Mouse (Mus musculus): ENCODE measurements around the gene S1pr4.

- no peak for TF ChIP-seq POLR2A (IDR thresholded peaks at IDR 0.05; ENCODE audit: control insufficient read depth, low read depth, low read length)
- no peak for TF ChIP-seq CTCF (IDR thresholded peaks at IDR 0.05; ENCODE audit: control insufficient read depth, insufficient read depth, insufficient replicate concordance, low read depth, low read length)
Observed at GRCm38 (mm10) chr10:81507691-81508489, 8.0 kb upstream of the S1pr4 start.
